Mouse (Mus musculus) retina, postnatal 1 day (tissue): ENCODE measurements at regions not wholly inside any gene's neighbourhood (a gene's known extent, or its start where the extent isn't known, plus 50 kb on each side); places are given as distances from the start of the nearest gene placed in this dataset.

Experiments used
- DNase-seq: peaks from one replicate; pipeline ENCODE4 v3.0.0-alpha.2; 2012

DNA sequence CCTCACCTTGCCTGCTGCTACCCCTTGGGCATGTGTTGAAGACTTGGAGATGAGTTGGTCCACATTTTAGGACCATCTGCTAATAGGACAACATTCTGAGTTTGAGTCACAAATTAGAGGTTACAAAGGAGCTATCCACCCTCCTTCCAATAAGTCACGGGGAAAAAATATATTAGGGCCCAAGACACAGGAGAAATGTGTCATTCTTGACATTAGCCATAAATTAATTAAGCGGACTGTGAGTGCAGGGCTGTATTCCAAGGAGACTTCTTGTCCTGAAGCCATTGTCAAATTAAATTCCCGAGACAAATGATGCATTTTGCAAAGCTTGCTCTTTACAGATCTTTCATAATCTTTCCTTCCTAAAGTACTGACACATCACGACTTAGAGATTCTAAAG, 79.2 kb downstream of the 1700020N01Rik start:
- DNase-seq: no peak

DNA sequence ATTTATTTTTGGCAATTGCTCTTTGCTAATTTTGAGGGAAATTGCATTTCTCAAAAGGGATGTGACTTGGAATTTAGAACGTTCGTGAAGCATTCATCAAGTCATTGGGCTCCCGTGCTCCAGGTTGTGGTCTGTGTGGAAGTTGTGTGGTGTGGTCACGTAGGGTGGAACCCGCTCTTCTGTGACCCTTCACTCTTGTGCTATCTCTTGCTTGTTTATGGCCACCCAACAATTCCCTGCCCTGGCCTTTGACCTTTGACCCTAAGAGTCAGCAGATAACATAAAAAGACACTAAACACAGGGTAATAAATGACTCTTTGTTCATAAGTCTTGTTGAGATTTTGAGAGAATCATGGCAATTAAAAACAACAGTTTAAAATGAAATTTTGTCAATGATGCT, 79.7 kb downstream of the 1700020N01Rik start:
- DNase-seq: no peak

- no peak for DNase-seq
Measured at GRCm38 (mm10) chr10:21673831-21674230, 80.9 kb downstream of the 1700020N01Rik start.

DNA sequence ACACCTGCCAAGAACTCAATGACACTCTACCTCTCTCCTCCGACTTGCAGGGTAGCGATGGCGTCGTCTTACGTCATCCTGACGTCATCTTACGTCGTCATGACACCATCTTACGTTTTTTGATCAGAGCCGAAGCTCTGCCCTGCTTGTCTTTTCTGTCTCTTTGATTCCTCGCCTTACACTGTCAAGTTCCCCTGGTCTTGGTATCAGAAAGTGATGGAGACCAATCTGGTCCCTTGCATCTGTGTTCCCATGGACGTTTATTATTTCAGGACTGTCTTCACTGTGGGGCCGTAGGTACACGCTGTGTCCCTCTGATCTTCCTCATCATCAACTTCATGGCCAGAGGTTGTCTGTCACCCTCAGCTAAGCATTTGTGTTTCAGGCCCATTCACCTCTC, 82.8 kb downstream of the 1700020N01Rik start:
- DNase-seq: no peak

- DNase-seq: no peak
Measured at GRCm38 (mm10) chr10:21677911-21678310, 85.0 kb downstream of the 1700020N01Rik start.

DNA sequence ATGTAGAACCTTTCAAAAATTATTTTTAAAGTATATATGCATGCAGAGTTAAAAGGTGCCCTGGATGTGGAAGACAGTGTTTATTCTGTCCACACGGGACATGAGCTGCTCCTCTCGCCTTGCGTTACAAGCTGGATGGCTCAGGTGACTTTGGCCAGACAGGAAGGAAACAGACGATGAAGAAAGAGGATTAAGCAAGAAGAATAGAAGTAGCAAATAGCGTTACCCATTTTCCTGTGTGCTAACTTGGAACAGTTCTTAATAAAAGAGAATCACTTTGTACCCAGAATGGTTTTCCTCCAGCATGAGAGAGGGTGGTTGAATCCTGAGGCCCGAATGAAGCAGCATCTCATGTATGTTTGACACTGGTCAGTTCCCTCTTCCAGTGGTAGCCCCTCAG, 85.4 kb downstream of the 1700020N01Rik start:
- DNase-seq: no peak

GRCm38 (mm10) chr10:21678811-21679451, 86.0 kb downstream of the 1700020N01Rik start:
- DNase-seq: no peak

- no peak for DNase-seq
Measured at GRCm38 (mm10) chr10:21680789-21681188, 87.8 kb downstream of the 1700020N01Rik start.

DNA sequence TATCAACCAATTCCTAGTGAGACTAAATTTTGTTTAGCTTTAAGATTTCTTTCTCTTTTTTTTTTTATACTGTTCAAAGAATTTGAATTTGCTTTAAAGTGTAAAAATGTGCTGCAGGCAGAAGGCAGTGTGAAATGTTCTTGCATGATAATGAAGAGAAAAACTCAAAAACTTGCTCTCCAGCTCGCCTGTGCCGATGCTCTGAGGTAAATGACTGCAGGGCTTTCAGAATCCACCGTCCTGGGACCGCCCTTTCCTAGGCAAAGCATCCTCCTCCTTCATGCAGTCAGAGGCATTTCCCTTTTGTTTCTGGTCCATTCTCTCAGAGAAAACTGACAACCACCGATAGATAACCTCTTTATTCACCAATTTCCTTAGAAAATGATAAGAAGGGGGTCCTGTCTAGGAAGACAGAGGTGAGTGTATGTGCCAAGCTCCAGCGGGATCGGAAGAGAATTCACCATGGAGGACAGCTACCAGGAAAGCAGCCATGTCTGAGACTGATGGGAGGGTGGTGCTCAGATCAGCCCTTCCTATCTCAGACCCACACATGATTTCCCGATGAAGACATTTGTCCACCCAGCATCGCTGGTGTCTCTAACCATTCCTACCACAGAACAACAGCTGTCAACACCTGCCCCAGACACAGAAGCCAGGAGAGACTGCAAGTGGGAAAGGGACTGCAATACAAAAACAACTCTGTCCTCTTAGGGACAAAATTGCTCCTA, 91.5 kb downstream of the 1700020N01Rik start:
- DNase-seq: no peak

- peak; percentile 25 for DNase-seq
Measured at GRCm38 (mm10) chr10:21685122-21685798, 92.3 kb downstream of the 1700020N01Rik start.

- no peak for DNase-seq
Measured at GRCm38 (mm10) chr10:21686060-21686459, 93.1 kb downstream of the 1700020N01Rik start.

- DNase-seq: no peak
Measured at GRCm38 (mm10) chr10:21687484-21687883, 94.5 kb downstream of the 1700020N01Rik start.

DNA sequence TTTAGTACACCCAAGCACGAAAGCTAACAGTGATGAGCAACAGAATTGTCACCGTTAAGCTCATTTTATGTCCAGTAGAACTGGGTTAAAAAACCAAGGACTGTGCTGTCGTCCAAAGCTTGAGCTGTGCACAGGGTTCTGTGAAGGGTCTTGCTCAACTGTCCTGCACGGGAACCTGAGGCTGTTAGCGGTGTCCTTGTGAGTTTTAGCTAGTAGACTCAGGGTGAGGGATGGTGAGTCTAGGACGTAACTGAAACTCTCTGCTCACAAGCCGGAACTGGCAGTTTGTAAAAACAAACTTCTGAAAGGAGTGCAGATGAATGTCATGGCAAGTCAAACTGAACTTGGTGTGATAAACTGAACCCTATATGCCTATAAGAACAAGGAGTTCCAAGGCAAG, 95.6 kb downstream of the 1700020N01Rik start:
- DNase-seq: no peak

DNA sequence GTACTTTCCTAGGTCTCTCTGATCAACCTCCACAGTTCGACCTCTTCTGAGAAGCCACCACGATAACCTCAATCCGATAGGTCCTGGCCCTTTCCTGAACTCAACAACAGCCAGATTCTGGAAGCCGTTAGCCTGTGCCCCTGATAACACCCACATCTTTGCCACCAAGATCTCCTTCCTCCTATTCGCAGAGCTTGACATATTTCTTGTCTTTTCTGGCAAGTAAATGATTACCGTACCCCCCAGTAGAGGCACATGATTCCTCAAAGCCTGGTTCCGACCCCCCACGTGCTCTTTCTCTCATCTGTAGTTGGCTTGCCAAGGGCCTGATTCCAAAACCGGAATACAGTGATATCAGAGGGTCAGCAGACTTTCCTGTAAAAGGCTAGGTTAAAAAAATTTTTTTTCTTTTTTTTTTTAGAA, 96.9 kb downstream of the 1700020N01Rik start:
- DNase-seq: no peak

DNA sequence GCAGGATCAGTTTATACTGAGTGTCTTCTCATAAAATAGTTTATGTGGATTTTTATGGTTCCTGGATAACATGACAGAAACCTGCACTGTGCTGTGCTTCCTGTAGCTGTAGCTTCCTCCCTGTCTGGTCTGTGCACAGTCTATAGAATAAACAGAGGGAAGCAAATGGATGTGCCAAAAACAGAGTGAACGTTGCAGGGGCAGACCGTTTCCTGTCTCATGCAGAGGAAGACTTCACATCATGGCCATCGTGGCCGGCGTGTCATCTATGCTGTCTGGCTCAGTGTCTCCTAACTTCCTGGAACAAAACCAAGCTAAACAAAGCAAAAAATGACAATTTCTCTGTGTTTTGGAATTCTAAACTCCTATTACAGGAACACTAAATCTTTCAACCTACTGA, 102.2 kb downstream of the 1700020N01Rik start:
- DNase-seq: no peak

DNA sequence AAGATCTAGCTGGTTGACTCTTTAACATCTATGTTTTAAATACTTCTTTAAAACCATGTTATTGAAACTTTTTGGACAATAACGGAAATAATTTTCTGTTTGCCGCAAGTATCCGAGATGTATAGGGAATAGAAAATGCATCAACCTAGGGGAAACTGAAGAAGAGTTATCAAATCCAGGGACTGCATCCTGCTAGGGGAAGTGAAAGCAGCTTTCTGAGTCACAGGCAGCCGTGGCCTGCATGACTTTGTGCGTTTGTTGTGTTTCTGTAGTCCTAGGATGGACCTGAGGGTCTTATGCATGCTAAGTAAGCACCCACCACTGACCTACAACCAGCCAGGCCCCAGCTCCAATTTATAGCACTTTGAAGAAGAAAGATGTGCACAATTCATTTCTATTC, 103.7 kb downstream of the 1700020N01Rik start:
- DNase-seq: no peak

GRCm38 (mm10) chr10:21701580-21701979, 108.6 kb downstream of the 1700020N01Rik start:
- DNase-seq: peak; percentile 40

DNA sequence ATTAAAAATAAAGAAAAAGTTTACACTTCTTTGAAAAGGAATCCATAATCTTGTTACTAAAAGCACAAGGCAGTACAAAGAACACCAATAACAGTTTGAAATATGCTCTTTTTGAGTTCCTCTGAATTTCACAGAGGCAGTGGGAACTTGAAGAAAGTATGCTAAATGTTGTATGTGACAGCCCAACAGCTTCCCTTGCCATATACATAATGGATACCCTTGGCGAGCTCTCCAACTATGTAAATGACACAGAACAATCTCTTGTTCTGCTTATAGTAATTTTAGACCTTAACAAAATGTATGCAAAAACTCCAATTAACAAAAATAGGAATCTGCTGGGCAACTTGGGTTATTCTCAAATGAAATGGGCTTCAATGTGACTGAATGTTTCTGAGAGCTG, 109.2 kb downstream of the 1700020N01Rik start:
- no peak for DNase-seq

DNA sequence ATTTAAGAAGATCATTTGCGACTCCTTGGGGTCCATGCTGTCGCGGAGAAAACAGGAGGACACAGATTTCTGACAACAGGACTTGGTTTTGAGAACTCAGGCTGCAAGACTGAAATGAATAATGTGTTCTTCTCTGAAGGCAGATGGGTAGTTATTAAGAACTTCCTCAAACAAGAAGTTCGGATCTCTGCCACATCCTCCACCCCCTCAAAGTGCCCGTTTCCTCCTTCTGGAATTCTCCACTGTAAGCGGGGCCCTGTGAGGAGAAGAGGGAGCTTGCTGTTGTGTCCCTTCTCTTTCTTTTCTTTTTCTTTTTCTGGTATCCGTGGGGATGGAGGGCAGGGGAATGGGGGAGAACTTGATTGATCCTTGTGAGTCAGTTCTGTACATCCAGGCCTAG, 118.9 kb downstream of the 1700020N01Rik start:
- no peak for DNase-seq

DNA sequence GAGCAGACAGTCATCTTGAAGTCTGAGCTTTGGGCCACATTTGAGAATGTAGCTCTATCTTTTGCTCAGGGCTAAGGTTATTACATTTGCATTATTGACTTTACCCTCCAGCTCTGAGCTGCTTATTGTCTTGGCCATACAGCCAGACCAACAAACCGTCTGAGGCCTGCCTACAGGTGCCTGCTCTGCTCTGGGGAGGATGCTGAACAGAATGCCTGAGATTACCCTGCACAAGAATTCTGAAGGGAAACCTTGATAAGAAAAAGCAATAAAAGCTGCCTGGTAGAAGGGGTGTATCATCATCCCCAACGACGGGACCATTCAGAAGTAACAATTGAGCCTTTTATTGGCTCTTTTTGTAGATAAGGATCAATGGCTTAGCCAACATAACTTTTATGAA, 119.9 kb downstream of the 1700020N01Rik start:
- no peak for DNase-seq

- no peak for DNase-seq
Measured at GRCm38 (mm10) chr10:21715436-21715835, 122.5 kb downstream of the 1700020N01Rik start.

DNA sequence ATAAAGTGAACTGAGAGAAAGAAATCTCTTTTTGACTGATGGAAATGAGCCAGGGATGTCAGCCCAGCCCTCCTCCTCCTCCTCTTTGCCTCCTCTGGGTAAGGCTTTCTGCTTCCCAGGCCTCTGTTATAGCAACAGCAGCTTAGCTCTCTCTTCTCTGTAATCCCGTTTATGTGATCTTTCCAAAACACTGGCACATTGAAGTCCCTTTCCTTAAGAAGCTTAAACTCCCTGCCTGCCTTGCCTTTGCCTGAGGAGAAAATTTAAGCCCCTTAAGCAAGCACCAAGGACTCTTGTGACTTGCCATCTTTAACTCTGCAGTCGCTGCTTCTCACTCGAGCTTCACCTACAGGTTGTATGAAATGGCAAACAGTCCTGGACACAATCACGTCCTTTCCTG, 125.2 kb downstream of the 1700020N01Rik start:
- DNase-seq: peak; percentile 67

- no peak for DNase-seq
Measured at GRCm38 (mm10) chr10:21724351-21724750, 131.4 kb downstream of the 1700020N01Rik start.

- no peak for DNase-seq
Measured at GRCm38 (mm10) chr10:21724999-21725398, 132.1 kb downstream of the 1700020N01Rik start.
